ENCODE assay signal across 8 mouse cellular contexts in genomic region chr6:146339779-146340178, GRCm38 (mm10).
DNase-seq lines count a peak whose midpoint lies in the region; ATAC-seq and TF ChIP-seq lines count a peak whose summit lies in the region.

No protein-coding gene starts in this region.

- 0 out of 2 replicates have a peak, but pooled peaks have one; percentile 28 for TF ChIP-seq EP300 in heart, adult 2 months (IDR thresholded peaks at IDR 0.05; ENCODE audit: insufficient read depth, low read depth, low read length)

- H3K36me3 ChIP-seq in heart, adult 2 months (ENCODE audit: control insufficient read depth, insufficient read depth, low read length) = no peaks in the 10 kb centered on the region; the same call in 1 of the 2 replicates
- no peaks in the 10 kb centered on the region for H3K36me3 ChIP-seq in heart, embryonic 11.5 days (ENCODE audit: control insufficient read depth, insufficient read depth, low read length)

- H3K27ac ChIP-seq in heart, adult 2 months = no peak overlapping the region
- no peak overlapping the region for H3K27ac ChIP-seq in heart, embryonic 11.5 days (ENCODE audit: low read depth, low read length)

- no peak for TF ChIP-seq POLR2A in heart, adult 2 months (IDR thresholded peaks at IDR 0.05; ENCODE audit: insufficient read depth, low read depth, low read length)

- H3K27me3 ChIP-seq in heart, adult 2 months (ENCODE audit: control insufficient read depth, insufficient read depth, low read length) = no peaks in the 10 kb centered on the region
- H3K27me3 ChIP-seq in heart, embryonic 11.5 days (ENCODE audit: control insufficient read depth, insufficient read depth, low read length) = no peaks in the 10 kb centered on the region

- H3K4me3 ChIP-seq in heart, adult 2 months = no peak overlapping the region
- no peak overlapping the region for H3K4me3 ChIP-seq in heart, embryonic 11.5 days (ENCODE audit: low read depth, low read length)

- H3K4me1 ChIP-seq in heart, adult 2 months (ENCODE audit: control insufficient read depth, insufficient read depth, low read length) = no peaks in the 10 kb centered on the region
- H3K4me1 ChIP-seq in heart, embryonic 11.5 days (ENCODE audit: control insufficient read depth, insufficient read depth, low read length) = 0 out of 2 replicates have a peak, but pooled peaks cover 9% of the 10 kb centered on the region

- TF ChIP-seq CTCF in heart, adult 2 months (IDR thresholded peaks at IDR 0.05) = peak; percentile 74

- H3K9ac ChIP-seq in heart, adult 2 months (ENCODE audit: low read depth, low read length) = no peak overlapping the region
- H3K9ac ChIP-seq in heart, embryonic 11.5 days (ENCODE audit: low read depth, low read length) = no peak overlapping the region

- intact Hi-C loops in heart, adult 2 months (cut with DNase I) = loop anchor here (5.0 kb wide), 1 partner anchor 507 kb away; no protein-coding TSS in a partner anchor

- H3K4me2 ChIP-seq in heart, embryonic 11.5 days = no peak overlapping the region

- ATAC-seq in heart, embryonic 11.5 days (replicated peaks; ENCODE audit: insufficient number of reproducible peaks, low FRiP score, low TSS enrichment) = no peak

- 65% methylated on average over 10 of the region's 10 CpGs for WGBS in heart, adult 2 months
- 52% methylated on average over 10 of the region's 10 CpGs for WGBS in heart, embryonic 11.5 days (ENCODE audit: insufficient replicate concordance)

- no peaks in the 10 kb centered on the region for H3K79me2 ChIP-seq in heart, adult 2 months (replicated peaks; ENCODE audit: control insufficient read depth, insufficient read depth, low read length)

- H3K9me3 ChIP-seq in heart, embryonic 11.5 days (replicated peaks; ENCODE audit: control insufficient read depth, low read length) = no peaks in the 10 kb centered on the region

- DNase-seq in heart, adult 2 months = peak; percentile 39 to 56
- DNase-seq in 416B (ENCODE audit: low read depth) = peak; percentile 81
- DNase-seq in adrenal gland, adult 8-10 months = peak; percentile 61
- DNase-seq in embryo, embryonic 10 days (ENCODE audit: low spot score) = peak; percentile 80
- peak; percentile 40 for DNase-seq in kidney, postnatal 14 days
- DNase-seq in mesoderm, embryonic 11.5 days (ENCODE audit: low read depth, low spot score) = peak; percentile 68
- DNase-seq in thymus, postnatal 14 days = peak; percentile 44
